Mouse (Mus musculus): Measurements from ENCODE around the gene Mrtfa. TPM values are rescaled to one million over a fixed set of nuclear protein-coding genes. Genes with fewer than 3 reads are reported as not detected.

Gene Mrtfa
- total RNA-seq, 2 experiments from 2014 or later: 47.5 to 51.0 TPM

DNA sequence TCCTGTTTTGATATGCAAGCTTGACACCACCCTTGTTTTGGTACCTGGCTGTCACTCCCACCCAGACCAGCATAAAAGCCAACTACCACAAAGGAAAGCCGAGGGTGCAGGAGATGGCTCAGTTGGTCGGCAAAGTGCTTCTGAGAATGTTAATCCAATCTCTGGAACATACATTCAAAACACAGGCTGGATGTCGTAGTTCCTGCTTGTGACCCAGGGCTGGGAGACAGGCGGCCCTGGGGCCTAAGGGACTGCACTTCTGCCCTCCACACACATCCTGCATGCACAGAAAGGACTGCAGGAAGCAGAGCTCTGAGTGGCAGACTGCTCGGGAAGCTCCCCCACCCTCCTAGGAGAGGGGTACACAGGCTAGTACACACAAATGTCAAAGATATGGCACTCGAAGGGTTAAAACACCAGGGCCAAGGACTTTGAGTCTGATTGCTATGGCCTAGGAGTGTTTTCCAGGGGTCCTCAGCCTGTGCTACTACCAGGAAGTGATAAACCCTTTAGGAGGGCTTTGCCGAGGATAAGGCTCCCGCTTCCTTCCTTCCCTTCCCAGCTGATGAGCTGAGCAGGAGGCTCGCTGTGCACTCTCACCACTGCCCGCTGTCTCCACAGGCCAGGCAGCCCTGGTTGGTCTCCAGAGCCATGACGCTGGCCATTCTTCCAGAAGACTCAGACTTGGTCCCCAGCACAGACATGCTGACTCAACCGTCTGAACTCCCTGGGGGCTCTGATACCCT lies 155.0 kb downstream of the Mrtfa start:
- no peak for DNase-seq
- intact Hi-C loops (cut with DNase I): no loop called here

DNA sequence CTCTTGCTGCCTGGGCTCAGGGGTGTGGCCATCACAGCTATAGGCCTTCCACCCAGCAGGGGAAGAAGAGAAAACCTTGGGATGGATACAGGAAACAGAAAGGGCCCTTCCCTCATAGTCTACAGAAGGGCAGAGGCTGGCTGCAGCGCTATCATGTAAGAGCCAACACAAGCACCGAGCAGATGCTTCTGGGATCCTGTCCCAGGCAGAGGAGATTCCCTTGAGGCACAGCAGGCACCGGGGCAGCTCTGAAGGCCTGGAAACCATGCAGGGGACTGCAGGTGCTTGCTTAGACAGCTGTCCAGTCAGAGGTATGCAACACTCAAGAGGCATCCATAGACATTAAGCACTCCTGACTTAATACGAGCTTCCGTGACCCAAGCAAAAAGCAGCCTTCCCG lies 156.4 kb downstream of the Mrtfa start:
- intact Hi-C loops (cut with DNase I): no loop called here
- DNase-seq: no peak

DNA sequence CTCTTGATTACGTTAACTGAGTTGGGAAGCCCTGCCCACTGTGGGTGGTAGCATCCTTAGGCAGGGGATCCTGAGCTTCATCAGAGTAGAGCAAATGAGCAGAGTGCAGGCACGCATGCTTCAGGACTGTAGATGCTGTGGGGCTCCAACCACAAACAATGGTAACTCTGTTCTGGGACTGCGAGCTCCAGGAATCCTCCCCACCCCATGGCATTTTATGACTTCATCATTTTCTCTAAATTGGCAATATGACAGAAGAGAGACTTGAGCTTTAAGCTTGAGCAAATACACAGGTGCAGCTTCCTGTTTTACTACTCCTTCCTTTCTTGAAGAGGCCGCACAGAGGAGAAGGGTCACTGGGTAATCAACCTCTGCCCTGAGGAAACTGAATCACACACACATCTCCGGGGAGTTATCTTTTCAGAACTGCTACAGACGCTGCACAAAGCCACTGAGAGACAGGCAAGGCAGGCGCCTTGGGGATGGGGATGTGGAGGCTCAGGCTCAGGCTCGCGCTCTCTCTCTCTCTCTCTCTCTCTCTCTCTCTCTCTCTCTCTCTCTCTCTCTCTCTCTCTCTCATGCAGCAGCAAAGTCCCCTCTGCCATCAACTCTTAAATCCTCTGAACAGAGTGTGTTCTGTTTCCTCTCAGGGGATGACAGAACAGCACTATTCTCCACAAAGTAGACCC lies 157.5 kb downstream of the Mrtfa start:
- DNase-seq: no peak
- intact Hi-C loops (cut with DNase I): no loop called here

DNA sequence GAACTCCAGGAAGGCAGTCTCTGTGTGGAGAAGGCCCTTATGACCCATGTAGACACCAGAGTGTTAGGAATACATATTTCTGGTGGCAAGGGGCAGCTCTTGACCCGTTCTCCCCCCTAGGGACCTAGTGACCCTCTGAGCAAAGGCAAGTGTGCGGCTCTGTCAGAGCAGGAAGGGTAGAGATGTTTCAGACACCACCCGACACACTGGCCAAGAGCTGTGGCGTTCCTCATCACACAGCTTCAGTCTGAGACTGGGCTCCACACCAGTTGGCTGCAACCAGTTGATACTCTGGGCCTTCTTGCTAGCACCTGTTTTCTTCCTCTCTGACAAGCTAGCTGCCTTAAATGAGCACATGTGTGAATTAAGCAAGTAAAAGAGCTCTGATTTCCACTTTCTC lies 158.9 kb downstream of the Mrtfa start:
- intact Hi-C loops (cut with DNase I): no loop called here
- no peak for DNase-seq

DNA sequence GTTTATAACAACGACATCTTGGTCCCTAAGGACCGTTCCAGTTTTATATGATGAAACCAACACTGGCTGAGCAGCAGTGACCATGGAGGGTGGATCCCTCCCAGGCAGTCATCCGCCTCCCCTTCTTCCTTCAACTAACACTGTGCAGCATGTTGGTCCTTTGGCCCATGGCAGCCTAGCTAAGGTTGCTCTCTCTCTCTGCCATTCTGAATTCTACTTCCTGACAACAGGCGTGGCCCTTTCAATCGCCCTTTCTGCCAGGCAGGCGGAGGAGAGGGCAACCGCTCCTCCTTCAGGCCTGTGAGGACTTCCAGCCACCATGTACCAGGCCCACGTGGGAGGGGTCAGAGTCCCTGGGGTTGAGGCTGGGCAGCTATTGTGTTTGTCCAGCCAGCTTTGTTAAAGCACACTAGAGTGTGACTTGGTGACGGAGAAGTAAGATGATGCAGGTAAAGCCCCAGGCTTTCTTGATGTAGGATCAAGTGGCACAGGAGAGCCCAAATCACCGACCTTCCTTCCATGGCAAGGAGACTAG lies 159.6 kb downstream of the Mrtfa start:
- intact Hi-C loops (cut with DNase I): no loop called here

DNA sequence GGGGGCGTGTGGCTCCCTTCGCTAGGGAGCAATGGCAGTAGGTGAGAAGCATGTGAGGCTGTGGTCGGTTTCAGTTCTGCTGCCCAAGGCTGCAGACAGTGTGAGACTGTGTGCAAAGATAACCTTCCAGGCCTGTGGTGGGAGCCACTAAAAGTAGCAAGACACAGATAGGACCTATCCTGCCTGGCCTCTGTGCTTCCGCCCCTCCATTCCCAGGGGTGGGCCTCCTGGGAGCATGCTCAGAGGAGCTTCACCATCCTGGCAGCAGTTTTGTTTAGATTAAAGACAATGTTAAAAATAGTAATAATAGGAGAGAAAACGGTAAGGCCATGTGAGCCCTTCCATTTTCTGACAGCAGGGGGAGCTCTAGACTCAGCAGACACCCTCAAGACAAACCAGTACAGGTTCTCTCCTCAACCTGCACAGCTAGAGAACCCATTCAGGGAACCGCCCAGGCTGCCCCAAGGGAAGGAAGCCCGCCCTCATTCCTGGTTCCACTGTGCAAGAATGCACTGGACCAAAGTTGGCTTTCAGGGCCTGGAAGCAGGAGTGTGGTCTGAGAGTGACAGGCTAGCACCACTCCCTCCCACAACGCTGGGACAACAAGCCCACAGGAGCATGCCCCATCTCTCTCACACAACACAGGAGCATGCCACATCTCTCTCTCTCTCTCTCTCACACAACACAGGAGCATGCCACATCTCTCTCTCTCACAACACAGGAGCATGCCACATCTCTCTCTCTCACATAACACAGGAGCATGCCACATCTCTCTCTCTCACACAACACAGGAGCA lies 163.0 kb downstream of the Mrtfa start:
- DNase-seq: peak; percentile 72
- intact Hi-C loops (cut with DNase I): loop anchor here (2.0 kb wide), 1 partner anchor 171 kb away; no protein-coding TSS in a partner anchor

More for the DNA sequence above, 159.6 kb downstream of the Mrtfa start:
- DNase-seq: no peak

DNA sequence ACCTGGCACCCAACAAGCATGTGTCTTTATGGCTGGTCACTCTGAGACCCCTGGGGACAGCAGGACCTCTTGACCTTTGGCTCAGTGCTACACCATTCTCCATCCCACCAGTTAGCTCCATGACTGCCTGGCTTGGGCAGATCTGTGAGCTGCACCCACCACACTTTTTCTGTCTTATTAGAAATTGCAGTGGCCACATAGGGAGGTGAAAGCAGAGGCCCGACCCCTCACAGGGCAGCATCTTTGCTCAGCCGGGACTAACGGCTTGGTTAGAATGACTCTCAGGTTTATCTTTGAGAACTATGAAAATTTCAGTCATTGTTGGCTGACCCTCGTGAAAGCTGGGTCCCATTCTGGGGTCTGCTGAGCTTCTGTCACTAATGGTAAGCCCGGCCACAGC lies 163.7 kb downstream of the Mrtfa start:
- no peak for DNase-seq
- intact Hi-C loops (cut with DNase I): loop anchor here (2.0 kb wide), 1 partner anchor 172 kb away; no protein-coding TSS in a partner anchor

DNA sequence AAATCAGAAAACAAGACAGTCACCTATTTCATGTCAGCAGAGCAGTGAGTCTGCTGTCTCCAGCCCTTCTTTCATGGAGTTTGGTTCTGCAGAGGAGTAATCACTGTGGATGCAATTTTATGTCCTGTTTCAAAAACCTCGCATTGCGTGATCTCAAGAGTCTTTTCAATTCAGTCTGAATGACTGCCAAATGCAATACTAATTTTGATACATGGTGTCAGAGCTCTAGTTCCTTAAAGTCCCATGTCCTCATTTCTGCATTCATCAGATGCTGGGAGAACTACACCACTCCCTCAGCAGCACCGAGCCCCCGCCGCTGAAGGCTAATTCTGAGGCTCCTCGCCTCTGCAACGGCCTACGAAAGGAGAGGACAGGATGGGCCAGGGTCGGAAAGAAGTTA lies 166.7 kb downstream of the Mrtfa start:
- intact Hi-C loops (cut with DNase I): no loop called here
- no peak for DNase-seq

DNA sequence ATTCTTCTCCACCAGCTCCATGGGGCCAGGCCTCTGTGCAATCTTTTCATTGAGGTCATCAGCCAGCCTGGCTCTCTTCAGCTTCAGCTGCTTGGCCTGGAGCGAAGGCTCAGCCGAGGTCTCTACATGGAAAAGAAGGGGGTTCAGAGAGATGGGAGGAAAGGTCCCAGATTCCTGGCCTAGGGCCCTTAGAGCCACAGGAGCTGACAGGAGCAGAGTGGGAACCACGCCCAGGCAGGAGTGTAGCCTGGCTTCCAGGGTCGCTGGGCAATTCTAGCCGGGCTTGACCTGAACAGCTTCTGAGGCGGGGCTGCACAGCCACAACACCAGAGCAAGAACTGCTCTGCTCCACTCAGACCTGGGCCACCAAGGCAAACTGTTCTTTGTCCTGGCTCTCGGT lies 168.1 kb downstream of the Mrtfa start:
- intact Hi-C loops (cut with DNase I): no loop called here
- no peak for DNase-seq

DNA sequence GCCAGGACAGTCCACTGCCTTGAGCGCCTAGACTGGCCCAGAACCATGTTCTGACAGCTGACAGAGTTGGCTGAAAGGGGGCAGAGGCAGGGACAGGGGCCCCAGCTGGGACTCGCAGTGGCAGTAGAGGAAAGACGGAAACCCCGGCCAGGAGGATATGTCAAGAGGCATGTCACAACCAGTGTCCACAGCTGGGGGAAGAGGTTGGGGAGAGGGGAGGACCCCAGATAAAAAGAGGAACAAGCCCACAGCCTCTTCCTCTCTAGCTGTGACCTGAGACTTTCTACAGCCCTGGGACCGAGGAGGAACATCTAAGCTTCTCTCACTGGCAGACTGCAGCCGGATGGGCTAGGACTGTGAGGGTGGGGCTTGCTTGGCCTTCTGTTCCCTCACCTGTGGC lies 169.2 kb downstream of the Mrtfa start:
- DNase-seq: no peak
- intact Hi-C loops (cut with DNase I): no loop called here

DNA sequence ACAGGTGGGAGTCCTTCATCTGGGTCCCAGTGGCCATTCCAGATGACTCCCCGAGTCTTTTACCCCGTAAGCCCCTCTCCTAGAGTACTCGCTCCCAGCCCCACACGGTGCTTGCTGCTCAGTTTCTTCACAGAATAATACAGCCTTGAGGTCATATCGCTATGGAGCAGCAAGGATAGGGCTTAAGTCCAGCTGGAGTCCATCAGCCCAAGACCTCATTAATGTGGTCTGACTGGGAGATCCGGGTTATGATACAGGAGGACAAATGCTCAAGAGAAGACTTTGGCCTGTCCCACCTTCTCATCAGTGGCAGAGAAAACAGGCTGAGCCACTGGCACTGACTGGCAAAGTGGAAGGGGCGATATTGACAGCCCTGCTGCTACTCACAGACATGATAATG lies 173.2 kb downstream of the Mrtfa start:
- intact Hi-C loops (cut with DNase I): no loop called here
- DNase-seq: no peak

DNA sequence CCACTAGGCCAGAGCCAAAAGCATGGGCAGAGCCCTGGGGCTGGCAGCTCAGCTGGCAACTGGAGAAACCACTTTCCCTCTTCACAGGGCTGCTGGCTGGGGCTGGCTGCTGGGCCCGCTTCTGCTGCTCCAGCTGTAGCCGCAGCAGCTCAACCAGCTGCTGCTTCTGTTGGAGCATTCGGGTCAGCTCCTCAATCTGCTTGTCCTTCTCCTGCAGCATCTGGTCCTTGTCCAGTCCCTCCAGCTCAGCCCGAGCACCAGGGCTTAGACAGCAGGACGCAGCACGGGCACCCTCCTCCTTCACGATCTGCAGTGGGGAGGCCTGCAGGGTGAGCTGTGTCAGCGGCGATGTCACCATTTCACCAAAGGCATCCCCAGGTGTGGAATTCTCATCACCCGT lies 174.1 kb downstream of the Mrtfa start:
- no peak for DNase-seq
- intact Hi-C loops (cut with DNase I): no loop called here

DNA sequence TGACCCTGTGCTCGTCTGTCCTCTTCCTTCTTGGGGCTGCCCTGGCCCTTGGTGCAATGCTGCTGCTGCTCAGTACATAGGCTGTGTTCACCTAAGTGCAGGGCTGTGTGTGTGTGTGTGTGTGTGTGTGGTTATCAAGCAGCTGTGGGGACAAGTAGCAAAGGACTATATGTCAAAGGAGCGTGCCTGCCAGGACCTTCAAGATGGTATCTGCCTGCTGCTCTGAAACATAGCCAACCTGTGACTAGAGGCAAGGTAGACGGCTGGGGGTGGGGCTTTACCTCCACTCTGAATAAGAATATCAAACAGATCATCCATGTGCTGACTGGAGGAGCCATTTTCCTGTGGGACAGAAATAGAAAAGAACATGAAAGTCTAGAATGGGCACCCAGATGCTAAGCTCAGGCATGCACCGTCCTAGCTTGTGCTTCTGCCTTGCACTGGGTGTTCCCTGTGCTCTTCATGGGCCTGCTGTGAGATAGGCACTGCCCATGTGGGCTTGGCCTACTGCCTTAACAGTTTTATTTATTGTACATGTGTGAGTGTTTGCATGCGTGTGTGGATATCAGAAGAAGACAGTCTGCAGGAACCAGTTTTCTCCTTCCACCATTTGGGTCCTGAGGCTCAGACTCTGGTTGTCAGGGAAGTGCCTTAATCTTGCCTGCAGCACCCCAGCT lies 175.4 kb downstream of the Mrtfa start:
- intact Hi-C loops (cut with DNase I): no loop called here
- no peak for DNase-seq

DNA sequence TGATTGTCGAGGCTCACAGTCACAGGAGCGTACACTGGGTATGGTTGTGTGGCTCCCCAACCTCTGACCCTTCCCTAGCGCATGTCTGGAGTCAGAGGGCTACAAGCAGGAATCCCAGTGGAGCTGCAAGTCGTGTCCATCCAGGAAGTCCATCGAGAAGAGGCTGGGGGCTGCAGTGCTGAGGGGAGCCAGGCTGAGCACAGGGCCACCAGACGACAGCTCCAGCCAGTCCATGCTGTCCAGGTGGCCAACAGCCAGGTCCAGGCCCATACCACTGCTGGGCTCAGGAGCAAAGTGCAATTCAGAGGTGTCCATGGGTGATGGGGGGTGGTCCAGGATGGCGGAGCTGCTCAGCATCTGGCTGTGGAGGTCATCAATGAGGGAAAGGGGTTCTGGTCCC lies 177.4 kb downstream of the Mrtfa start:
- intact Hi-C loops (cut with DNase I): no loop called here
- no peak for DNase-seq

DNA sequence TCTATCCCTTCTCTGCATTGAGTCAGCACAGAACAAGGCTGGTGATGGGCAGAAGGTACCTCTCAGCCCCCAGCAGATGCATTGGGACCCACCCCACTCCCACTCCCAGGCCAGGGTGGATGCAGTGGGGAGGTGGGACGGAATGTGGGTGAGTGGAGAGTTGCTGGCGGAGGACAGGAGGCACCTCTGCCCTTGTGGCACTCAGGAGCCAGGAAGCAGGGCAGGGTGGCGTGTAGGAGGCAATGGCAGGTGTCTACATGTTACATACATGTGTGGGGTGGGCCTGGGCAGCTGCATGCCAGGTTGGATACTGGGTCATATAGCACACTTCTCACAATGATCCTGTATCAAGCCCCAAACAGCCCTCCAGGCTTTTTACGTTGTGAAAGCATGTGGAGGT lies 178.2 kb downstream of the Mrtfa start:
- intact Hi-C loops (cut with DNase I): no loop called here
- no peak for DNase-seq

DNA sequence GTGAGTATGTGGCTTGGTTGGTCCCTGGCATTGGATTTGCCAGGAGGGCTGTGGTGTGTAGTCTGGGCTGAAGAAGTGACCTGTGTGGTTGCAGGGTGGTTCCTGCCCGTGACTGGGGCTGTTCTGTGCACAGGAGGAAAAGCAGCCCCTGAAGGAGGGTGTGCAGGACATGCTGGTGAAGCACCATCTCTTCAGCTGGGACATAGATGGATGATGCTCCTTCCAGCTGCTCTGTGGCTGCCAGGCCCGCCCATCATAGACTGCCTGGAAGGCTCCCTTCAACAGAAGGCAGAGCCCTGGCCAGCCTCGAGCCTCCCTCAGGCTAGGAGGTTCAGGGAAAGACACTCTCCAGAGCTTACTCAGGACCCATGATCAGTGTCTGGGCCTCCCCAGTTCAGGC lies 179.0 kb downstream of the Mrtfa start:
- intact Hi-C loops (cut with DNase I): no loop called here
- DNase-seq: no peak

DNA sequence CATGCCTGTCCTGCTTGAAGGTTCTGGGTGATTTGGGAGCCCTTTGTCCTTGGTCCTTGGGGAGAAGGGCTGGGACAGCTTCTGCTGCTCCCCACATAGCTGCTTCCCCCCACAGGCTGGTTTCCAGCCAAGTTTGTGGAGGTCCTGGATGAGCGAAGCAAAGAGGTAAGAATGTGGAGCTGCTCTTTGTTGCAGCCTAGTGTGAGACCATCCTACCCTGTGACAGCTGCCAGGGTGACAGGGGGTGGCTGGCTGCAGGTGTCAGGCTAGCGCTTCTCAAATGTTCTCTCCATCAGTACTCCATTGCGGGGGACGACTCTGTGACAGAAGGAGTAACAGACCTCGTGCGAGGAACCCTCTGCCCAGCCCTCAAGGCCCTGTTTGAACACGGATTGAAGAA lies 180.4 kb downstream of the Mrtfa start:
- peak; percentile 40 for DNase-seq
- intact Hi-C loops (cut with DNase I): no loop called here

DNA sequence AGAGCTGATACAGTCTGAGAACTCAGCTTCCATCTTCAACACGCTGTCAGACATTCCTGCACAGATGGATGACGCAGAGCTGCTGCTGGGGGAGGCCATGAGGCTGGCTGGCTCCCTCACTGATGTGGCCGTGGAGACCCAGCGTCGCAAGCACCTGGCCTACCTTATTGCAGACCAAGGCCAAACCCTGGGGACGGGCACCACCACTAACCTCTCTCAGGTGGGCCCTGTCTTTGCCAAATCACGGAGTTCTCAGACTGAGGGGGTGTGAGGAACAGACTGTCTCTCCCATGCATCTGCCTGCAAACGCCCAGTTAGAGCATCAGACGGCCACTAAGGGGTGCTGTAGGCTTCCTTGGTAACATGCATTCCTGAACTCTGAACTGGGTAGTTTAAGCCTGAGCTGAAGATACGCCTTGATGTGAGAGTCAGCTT lies 181.9 kb downstream of the Mrtfa start:
- intact Hi-C loops (cut with DNase I): no loop called here
- DNase-seq: no peak

DNA sequence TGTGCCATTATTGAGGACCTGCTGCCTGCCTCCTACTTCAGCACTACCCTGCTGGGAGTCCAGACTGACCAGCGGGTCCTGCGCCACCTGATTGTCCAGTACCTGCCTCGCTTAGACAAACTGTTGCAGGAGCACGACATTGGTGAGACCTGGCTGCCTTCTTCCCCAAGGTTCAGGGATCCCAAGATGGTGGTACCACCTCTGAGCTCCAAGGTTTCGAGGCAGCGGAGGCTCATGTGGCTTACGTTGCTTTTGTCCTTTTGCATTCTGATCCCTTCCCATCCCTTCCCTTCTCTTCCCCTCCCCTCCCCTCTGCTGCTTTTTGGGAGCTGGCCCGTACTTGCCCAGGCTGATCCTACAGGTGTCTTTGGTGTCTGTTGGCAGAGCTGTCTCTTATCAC lies 182.7 kb downstream of the Mrtfa start:
- DNase-seq: no peak
- intact Hi-C loops (cut with DNase I): no loop called here

DNA sequence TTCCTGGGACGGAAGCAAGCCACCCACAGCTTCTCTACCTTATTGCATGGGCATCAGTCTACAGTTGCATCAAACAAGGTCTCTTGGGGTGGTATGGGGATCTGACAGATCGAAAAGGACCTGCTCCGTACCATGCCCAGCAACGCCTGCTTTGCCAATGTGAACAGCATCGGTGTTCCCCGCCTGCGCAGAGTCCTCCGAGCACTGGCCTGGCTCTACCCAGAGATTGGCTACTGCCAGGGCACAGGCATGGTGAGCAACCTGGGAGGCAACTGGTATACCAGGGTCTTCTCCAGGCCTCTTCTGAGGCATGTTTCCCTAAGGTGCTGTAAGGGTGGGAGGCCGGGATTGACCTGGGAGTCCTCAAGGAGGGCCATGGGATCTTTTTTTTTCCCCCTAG lies 183.2 kb downstream of the Mrtfa start:
- DNase-seq: no peak
- intact Hi-C loops (cut with DNase I): no loop called here
